Mouse (Mus musculus): Measurements from ENCODE around the gene Cetn4.

The Cetn4 gene

GRCm38 (mm10) chr3:37312370-37312941, at the start of gene Cetn4, which contains the start of gene Bbs12:
TSS of gene Cetn4 (minus strand) at chr3:37312708.
TSS of gene Bbs12 (plus strand) at chr3:37312554.
- peak; percentile 91 to 97 for DNase-seq (ENCODE audit: low spot score in 2 of 2)

DNA sequence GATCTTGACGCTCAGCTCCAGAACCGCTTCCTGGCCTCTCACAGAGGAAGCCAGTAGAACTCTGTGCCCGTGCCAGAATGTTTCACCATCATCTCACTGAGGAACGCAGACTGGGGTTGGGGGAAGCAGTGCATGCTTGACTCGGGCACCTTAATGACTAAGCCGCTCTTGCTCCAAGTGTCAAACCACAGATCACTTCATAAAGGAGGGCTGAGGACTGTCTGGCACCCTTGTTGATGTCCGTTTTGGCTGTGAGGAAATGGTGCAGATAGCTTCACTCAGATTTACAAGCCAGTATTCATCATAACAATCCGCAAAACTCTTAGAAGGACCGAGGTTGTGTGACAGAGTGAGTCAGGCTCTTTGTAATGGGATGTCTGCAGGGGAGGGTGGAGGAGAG, 48.2 kb upstream of the Cetn4 start:
- DNase-seq (ENCODE audit: low spot score in 2 of 2) = peak in 1 of 2 experiments; percentile 42

- DNase-seq (ENCODE audit: low spot score in 2 of 2) = no peak
Observed at GRCm38 (mm10) chr3:37354737-37355136, 42.2 kb upstream of the Cetn4 start.

DNA sequence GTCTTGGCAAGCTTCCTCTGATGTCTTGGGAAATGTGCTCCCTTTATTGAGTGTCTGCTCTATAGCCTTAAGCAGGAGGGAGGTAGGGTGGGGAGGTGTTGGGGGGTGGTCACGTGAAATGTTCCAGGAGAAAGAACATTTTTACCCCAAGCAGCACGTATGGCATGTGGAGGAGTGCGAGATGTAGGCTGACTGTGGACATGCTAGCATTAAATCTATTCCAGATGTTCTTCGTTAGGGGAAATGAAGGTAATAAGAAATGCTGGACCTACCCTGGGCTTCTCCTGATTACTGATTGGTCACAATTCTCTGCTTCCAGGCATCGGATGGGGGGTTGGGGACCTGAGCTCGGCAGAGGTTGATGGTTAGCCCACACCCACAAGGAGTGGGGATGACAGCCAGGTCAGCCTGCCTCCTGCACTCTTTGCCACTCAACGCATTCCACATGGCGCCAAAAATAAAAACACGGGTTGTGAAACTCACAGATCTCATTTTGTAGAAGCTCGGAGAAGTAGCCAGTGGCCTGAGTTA, 41.5 kb upstream of the Cetn4 start:
- DNase-seq (ENCODE audit: low spot score in 2 of 2) = no peak

DNA sequence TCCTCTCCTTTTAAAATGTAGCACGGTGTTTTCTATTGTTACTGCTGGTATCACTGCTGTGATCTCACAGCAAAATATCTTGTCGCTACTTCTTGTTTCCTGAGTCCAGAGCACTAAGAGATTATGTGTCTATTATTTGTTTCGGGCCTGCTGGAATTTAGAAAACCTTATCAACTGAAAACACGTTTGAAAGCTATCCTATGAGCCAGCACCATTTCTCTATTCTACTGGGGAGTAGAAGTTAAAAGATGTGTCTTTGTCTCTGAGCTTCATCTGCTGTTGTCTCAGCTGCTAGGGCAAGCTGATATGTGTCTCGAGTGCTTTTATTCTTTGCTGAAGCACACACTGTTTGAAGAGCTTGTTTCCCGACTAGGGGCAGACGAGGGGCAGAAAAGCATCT, 37.9 kb upstream of the Cetn4 start:
- DNase-seq (ENCODE audit: low spot score in 2 of 2) = no peak

DNA sequence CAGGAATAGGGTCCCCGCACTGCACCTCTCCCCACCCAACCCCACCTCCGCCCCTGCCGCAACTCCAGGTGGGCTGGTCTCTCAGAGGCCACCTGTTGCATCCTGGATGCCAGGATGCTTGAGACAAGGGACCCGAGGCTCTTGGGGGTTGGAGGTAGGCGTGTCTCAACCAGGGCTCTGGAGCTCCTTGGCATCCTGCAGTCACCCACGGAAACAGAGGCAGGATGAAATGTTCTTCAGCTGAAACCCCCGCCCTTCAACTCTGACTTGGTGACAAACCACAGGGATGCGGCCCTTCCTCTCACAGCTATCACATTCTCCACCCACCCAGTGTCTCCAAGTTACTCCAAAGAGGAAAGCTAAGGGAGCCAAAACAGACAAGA, 36.6 kb upstream of the Cetn4 start:
- no peak for DNase-seq (ENCODE audit: low spot score in 2 of 2)

GRCm38 (mm10) chr3:37348221-37349165, 36.0 kb upstream of the Cetn4 start, which contains the start of gene Fgf2:
TSS of gene Fgf2 (plus strand) at chr3:37348346.
- DNase-seq (ENCODE audit: low spot score in 2 of 2) = peak; percentile 27 to 31

DNA sequence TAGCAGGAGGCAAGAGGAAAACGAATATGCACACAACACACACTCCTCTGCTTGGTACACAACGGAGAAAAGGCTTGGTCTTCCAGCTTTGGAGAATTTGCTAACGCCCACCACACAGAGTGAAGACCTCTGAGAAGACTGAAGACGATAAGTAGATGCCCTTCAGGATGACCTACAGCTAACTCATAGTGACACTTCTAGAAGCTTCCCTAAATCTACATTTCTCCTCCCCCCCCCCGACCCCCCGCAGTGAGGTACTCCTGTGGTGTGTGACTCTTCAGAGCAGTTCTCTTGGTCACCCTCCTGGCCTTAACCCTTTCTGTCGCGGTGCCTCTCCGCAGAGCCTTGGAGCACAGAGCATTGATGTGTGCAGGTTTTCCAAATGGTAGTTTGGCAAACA, 35.2 kb upstream of the Cetn4 start:
- DNase-seq (ENCODE audit: low spot score in 2 of 2) = no peak

GRCm38 (mm10) chr3:37342811-37343210, 30.3 kb upstream of the Cetn4 start:
- no peak for DNase-seq (ENCODE audit: low spot score in 2 of 2)

DNA sequence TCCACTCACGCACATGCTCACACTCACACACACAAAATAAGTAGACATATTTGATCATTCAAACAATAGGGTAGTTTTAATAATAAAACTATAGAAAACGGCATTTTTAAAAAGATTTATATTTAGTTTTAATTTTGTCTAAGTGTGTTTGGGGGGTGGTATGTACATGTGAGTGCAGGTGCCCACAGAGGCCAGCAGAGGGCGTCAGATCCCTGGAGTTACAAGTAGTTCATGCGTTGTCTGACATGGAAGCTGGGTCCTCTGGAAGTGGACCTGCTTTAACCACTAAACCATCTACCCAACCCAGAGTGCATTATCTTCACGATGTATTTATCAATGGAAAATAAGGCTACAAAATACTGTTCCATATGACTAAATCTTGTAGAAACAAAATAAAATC, 28.6 kb upstream of the Cetn4 start:
- no peak for DNase-seq (ENCODE audit: low spot score in 2 of 2)

GRCm38 (mm10) chr3:37334053-37334452, 21.5 kb upstream of the Cetn4 start:
- no peak for DNase-seq (ENCODE audit: low spot score in 2 of 2)

GRCm38 (mm10) chr3:37331999-37332449, 19.5 kb upstream of the Cetn4 start:
- DNase-seq (ENCODE audit: low spot score in 2 of 2) = no peak

DNA sequence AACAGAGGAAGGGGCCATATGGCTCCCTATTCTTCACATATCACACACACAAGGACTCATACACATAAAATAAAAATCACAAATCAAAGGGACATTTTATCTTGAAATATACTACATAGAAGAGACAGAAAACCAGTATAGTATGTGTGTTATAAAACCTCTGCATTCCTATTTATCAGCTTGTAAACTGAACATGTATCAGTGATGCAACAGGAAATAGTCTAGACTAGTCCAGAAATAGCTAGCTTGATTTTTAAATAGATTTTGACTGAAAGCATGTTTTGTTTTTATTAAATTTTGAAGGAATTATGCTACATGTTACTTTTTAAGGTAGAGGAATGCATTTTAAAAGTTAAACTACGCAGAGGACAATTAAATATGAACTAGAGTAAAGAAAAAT, 17.5 kb upstream of the Cetn4 start:
- DNase-seq (ENCODE audit: low spot score in 2 of 2) = no peak

DNA sequence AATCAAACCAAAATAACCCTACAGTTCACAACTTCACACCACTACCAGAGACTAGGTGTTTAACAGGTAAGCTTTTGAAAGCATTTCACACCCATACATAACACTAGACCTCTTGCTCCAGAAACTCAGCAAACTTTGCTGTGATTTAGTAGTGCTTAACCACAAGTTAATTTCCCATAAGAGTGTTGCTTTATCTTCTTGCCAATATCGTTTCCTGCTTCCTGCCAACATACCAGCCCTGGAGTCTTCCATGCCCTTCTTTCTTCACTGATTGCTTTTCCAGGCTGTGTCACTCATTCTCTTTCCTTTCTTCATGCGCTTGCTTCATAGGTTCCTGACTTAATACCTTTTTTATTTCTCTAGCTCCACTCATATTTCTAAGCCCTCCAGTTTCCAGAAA, 16.0 kb upstream of the Cetn4 start:
- DNase-seq (ENCODE audit: low spot score in 2 of 2) = no peak

DNA sequence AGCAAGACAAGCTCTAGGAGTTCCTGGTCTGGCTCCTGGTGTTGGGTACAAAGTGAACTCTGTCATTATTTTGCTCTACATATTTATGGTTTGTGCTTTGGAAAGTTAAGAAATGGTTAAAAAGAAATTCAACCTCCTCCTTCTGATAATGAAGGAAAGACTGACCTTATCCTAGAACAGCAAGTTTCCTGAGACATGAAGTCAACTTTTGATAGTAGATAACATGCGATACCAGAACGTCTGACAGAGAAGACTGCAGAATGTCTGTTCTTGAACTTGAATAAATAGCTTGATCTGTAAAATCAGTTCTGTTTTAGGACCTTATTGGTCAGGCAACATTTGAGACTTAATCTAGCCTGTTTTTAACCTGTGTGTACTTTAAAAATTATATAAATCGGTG, 14.1 kb upstream of the Cetn4 start:
- DNase-seq (ENCODE audit: low spot score in 2 of 2) = no peak

- no peak for DNase-seq (ENCODE audit: low spot score in 2 of 2)
Observed at GRCm38 (mm10) chr3:37325317-37326112, 13.0 kb upstream of the Cetn4 start.

- DNase-seq (ENCODE audit: low spot score in 2 of 2) = no peak
Observed at GRCm38 (mm10) chr3:37324310-37324709, 11.8 kb upstream of the Cetn4 start.

DNA sequence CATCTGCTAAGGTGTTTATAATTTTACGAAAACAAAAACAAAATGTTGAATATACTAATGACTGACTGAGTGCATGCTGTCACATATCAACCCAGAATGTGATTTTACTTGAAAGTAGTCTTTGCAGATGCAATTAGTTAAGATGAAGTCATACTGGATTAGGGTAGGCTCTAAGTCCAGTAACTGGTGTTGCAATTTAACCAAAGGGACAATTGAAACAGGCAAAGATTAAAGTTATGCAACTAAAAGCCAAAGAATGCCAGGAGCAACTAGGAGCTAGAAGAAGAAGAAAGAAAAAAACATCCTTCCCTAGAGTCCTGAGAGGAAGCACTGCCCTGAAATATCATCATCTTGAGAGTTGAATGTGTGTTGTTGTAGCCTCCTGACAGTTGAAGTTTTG, 3.7 kb upstream of the Cetn4 start:
- no peak for DNase-seq (ENCODE audit: low spot score in 2 of 2)

GRCm38 (mm10) chr3:37313371-37313770, 863 bp upstream of the Cetn4 start:
- no peak for DNase-seq (ENCODE audit: low spot score in 2 of 2)

DNA sequence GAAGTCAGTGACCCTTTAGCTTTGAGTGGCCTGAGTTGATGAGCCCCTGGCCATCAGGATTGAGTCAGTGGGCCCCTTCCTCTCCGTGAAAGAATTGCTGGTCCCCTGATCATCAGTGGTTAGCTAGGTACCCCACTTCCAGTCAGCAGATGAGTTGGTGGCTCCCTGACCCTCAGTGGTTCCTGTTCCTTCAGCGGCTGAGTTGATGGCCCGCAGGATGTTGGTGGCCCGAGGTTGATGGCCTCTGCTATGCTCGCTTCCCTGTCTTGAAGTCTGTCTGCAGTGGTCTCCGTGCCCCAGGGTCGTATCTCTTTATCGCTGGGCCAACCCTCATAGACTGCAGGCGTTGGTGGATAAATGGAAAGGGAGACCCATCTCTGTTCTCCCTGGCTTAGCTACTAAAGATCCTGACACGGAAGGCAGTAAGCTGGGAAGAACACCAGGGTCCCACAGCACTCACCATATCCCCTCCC, 575 bp downstream of the Cetn4 start:
- DNase-seq (ENCODE audit: low spot score in 2 of 2) = no peak

DNA sequence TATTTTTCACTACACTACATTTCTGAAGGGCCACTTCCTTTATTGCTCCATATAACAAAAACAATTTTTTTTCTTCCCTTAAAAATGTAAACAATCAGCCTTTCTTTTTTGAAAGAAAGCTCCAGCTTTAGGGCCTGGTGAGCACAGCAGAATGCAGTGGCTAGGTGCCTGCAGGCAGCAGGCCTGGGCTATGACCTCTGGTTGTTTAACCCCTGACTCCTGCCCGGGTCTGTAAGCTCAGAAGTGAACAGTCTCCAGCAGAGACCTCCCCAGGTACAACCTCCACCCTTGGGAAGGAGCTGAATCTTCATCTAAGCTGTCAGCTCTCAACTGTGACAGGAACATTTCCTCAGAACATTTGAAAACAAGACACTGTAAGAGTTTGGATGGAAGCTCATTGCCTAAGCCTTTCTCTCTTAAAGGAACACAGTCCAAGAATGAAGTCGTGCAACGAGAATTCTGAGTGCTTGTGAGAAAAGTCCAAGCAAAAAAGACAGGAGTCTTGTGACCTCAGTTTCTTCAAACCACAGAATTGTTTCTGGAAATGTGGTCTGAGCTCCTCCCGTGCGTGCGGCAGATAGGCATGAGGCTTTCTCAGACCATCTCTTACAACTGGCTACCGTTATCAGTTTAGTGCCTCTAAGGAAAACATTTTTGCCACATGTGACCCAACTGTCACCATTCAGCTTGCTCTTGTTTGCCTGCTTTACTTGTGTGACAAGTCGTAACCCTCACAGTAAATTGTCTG, 8.9 kb downstream of the Cetn4 start:
- no peak for DNase-seq (ENCODE audit: low spot score in 2 of 2)

All from urinary bladder, adult 18-20 months (tissue).